9 mouse cellular contexts compared by ENCODE assay signal in genomic region chr2:123532946-123533791, GRCm38 (mm10).
DNase-seq lines count a peak whose midpoint lies in the region; ATAC-seq and TF ChIP-seq lines count a peak whose summit lies in the region.
"Had no signal": no experiment of that assay in that cellular context is flagged by ENCODE, and none has a peak within 500 bp of the region (broad histone marks: within the 10 kb centered on the region; RNA-seq: fewer than 3 reads in every experiment).

No protein-coding gene starts in this region.

- 74% methylated on average over 9 of the region's 9 CpGs for WGBS in hindbrain, embryonic 11.5 days
- 82% methylated on average over 9 of the region's 9 CpGs for WGBS in hindbrain, embryonic 10.5 days
- WGBS in kidney, embryonic 14.5 days, result 87% methylated on average over 9 of the region's 9 CpGs
- WGBS in stomach, postnatal 0 days, result 82% methylated on average over 9 of the region's 9 CpGs

- H3K4me1 ChIP-seq in hindbrain, embryonic 11.5 days (replicated peaks; ENCODE audit: control insufficient read depth, insufficient read depth, low read length), result no peaks in the 10 kb centered on the region
- H3K4me1 ChIP-seq in hindbrain, embryonic 10.5 days (replicated peaks), result no peaks in the 10 kb centered on the region
- no peaks in the 10 kb centered on the region for H3K4me1 ChIP-seq in kidney, embryonic 14.5 days (ENCODE audit: control insufficient read depth, insufficient read depth, low read length)
- no peaks in the 10 kb centered on the region for H3K4me1 ChIP-seq in stomach, postnatal 0 days (replicated peaks; ENCODE audit: control insufficient read depth, insufficient read depth)

- no peak for TF ChIP-seq CTCF in stomach, postnatal 0 days (IDR thresholded peaks at IDR 0.05; ENCODE audit: low read depth)

- no peak overlapping the region for H3K4me2 ChIP-seq in hindbrain, embryonic 11.5 days (replicated peaks; ENCODE audit: low read depth, low read length)
- no peak overlapping the region for H3K4me2 ChIP-seq in kidney, embryonic 14.5 days (replicated peaks; ENCODE audit: low read depth, low read length)
- no peak overlapping the region for H3K4me2 ChIP-seq in stomach, postnatal 0 days (replicated peaks; ENCODE audit: low read depth)

- H3K4me3 ChIP-seq in hindbrain, embryonic 11.5 days (ENCODE audit: low read depth, low read length), result no peak overlapping the region
- H3K4me3 ChIP-seq in hindbrain, embryonic 10.5 days, result no peak overlapping the region
- H3K4me3 ChIP-seq in kidney, embryonic 14.5 days (ENCODE audit: low read length), result no peak overlapping the region
- no peak overlapping the region for H3K4me3 ChIP-seq in stomach, postnatal 0 days (ENCODE audit: low read depth, low read length)
- H3K4me3 ChIP-seq: heart, adult 2 months had no signal

- no peaks in the 10 kb centered on the region for H3K27me3 ChIP-seq in hindbrain, embryonic 11.5 days (ENCODE audit: control insufficient read depth, insufficient read depth, low read length)
- no peaks in the 10 kb centered on the region for H3K27me3 ChIP-seq in hindbrain, embryonic 10.5 days (ENCODE audit: insufficient read depth, poor library complexity, severe bottlenecking)
- H3K27me3 ChIP-seq in kidney, embryonic 14.5 days (ENCODE audit: control insufficient read depth, insufficient read depth, low read length), result no peaks in the 10 kb centered on the region
- H3K27me3 ChIP-seq in stomach, postnatal 0 days (ENCODE audit: control insufficient read depth, insufficient read depth, low read length), result no peaks in the 10 kb centered on the region

- no peak overlapping the region for H3K9ac ChIP-seq in hindbrain, embryonic 11.5 days (ENCODE audit: low read depth, low read length)
- H3K9ac ChIP-seq in kidney, embryonic 14.5 days (ENCODE audit: low read depth, low read length), result no peak overlapping the region
- no peak overlapping the region for H3K9ac ChIP-seq in stomach, postnatal 0 days (ENCODE audit: low read length)

- TF ChIP-seq EP300 in stomach, postnatal 0 days (optimal IDR thresholded peaks at IDR 0.05), result no peak

- no peaks in the 10 kb centered on the region for H3K9me3 ChIP-seq in hindbrain, embryonic 11.5 days (ENCODE audit: control insufficient read depth, low read length)
- no peaks in the 10 kb centered on the region for H3K9me3 ChIP-seq in hindbrain, embryonic 10.5 days
- H3K9me3 ChIP-seq in kidney, embryonic 14.5 days (ENCODE audit: control insufficient read depth, low read length), result no peaks in the 10 kb centered on the region
- no peaks in the 10 kb centered on the region for H3K9me3 ChIP-seq in stomach, postnatal 0 days (ENCODE audit: control insufficient read depth, low read length)

- H3K36me3 ChIP-seq in hindbrain, embryonic 11.5 days (ENCODE audit: control insufficient read depth, insufficient read depth, low read length), result no peaks in the 10 kb centered on the region
- no peaks in the 10 kb centered on the region for H3K36me3 ChIP-seq in hindbrain, embryonic 10.5 days
- H3K36me3 ChIP-seq in kidney, embryonic 14.5 days (ENCODE audit: control insufficient read depth, insufficient read depth, low read length), result no peaks in the 10 kb centered on the region
- H3K36me3 ChIP-seq in stomach, postnatal 0 days (ENCODE audit: control insufficient read depth, insufficient read depth, low read length), result no peaks in the 10 kb centered on the region

- ATAC-seq in hindbrain, embryonic 11.5 days (ENCODE audit: low FRiP score), result peak; percentile 51; the same call in 1 of the 2 replicates
- no peak for ATAC-seq in kidney, embryonic 14.5 days (ENCODE audit: low FRiP score, low TSS enrichment)
- no peak for ATAC-seq in stomach, postnatal 0 days (ENCODE audit: low FRiP score, low TSS enrichment)

- no peak for DNase-seq in hindbrain, embryonic 11.5 days (ENCODE audit: low spot score)
- no peak for DNase-seq in hindbrain, embryonic 10.5 days (ENCODE audit: low spot score)
- peak; percentile 4 to 6 for DNase-seq in frontal cortex, postnatal 14 days (ENCODE audit: low spot score in 2 of 2)
- DNase-seq in layer of hippocampus, postnatal 14 days (ENCODE audit: low spot score in 2 of 2), result peak; percentile 18 to 60
- DNase-seq in right cerebral cortex, adult 2 months (ENCODE audit: low spot score in 2 of 2), result peak; percentile 20 to 24
- no peak for DNase-seq in kidney, postnatal 4 days
- DNase-seq in stomach, postnatal 0 days (ENCODE audit: low spot score), result no peak
- DNase-seq: heart, adult 2 months had no signal

- H3K27ac ChIP-seq in hindbrain, embryonic 11.5 days (ENCODE audit: low read depth, low read length), result no peak overlapping the region
- H3K27ac ChIP-seq in hindbrain, embryonic 10.5 days, result no peak overlapping the region
- no peak overlapping the region for H3K27ac ChIP-seq in kidney, embryonic 14.5 days (ENCODE audit: low read depth, low read length)
- H3K27ac ChIP-seq in stomach, postnatal 0 days (replicated peaks), result no peak overlapping the region
- H3K27ac ChIP-seq: heart, adult 2 months had no signal

Comparison
In these comparisons a context has a peak if more than half of its experiments do, and no peak if none do; other contexts are left out.
1. DNase-seq: peak in frontal cortex, postnatal 14 days (2 of 2), layer of hippocampus, postnatal 14 days (2 of 2) and right cerebral cortex, adult 2 months (2 of 2); none in hindbrain, embryonic 11.5 days (single experiment), hindbrain, embryonic 10.5 days (single experiment), kidney, postnatal 4 days (0 of 2) and stomach, postnatal 0 days (single experiment).